In genomic region chr4:138109332-138109731, GRCm38 (mm10) we compare ENCODE assay signal across 27 mouse cellular contexts.
DNase-seq lines count a peak whose midpoint lies in the region; ATAC-seq lines count a peak whose summit lies in the region.
"Had no signal": no experiment of that assay in that cellular context is flagged by ENCODE, and none has a peak within 500 bp of the region (broad histone marks: within the 10 kb centered on the region; RNA-seq: fewer than 3 reads in every experiment).

No protein-coding gene starts in this region.

- no peak overlapping the region for H3K4me3 ChIP-seq in midbrain, embryonic 11.5 days (ENCODE audit: low read depth, low read length)
- H3K4me3 ChIP-seq in midbrain, embryonic 10.5 days, result no peak overlapping the region
- H3K4me3 ChIP-seq: embryonic facial prominence, embryonic 13.5 days; erythroblast, embryonic 14.5 days; forebrain, embryonic 13.5 days; limb, embryonic 15.5 days; liver, embryonic 15.5 days; lung, embryonic 15.5 days had no signal

- H3K4me1 ChIP-seq in midbrain, embryonic 11.5 days (ENCODE audit: control insufficient read depth, insufficient read depth, low read length), result no peaks in the 10 kb centered on the region
- no peaks in the 10 kb centered on the region for H3K4me1 ChIP-seq in midbrain, embryonic 10.5 days
- H3K4me1 ChIP-seq: forebrain, embryonic 13.5 days; liver, embryonic 15.5 days; lung, embryonic 15.5 days had no signal

- DNase-seq in midbrain, embryonic 11.5 days (ENCODE audit: low spot score, missing footprints), result peak; percentile 53
- DNase-seq in midbrain, embryonic 10.5 days (ENCODE audit: low spot score), result no peak
- peak; percentile 18 for DNase-seq in embryo, embryonic 9.5 days (ENCODE audit: extremely low spot score)
- peak; percentile 74 to 76 for DNase-seq in kidney, postnatal 25 days
- no peak for DNase-seq in lung, postnatal 25 days (ENCODE audit: low spot score)
- DNase-seq in adipocyte (ENCODE audit: low spot score), result no peak
- no peak for DNase-seq in cerebellum, postnatal 25 days
- DNase-seq: adrenal gland, postnatal 25 days; B cell, adult 2 months; cerebellum, adult 9-10 months; heart, postnatal 4 days; left cerebral cortex, postnatal 4 days; lung, postnatal 4 days; thymus, adult 2 months; thymus, postnatal 4 days had no signal

- no peaks in the 10 kb centered on the region for H3K27me3 ChIP-seq in midbrain, embryonic 11.5 days (ENCODE audit: control insufficient read depth, insufficient read depth, low read length)
- no peaks in the 10 kb centered on the region for H3K27me3 ChIP-seq in midbrain, embryonic 10.5 days (ENCODE audit: low read depth, poor library complexity, severe bottlenecking)
- H3K27me3 ChIP-seq: CH12.LX; embryonic facial prominence, embryonic 13.5 days; forebrain, embryonic 13.5 days; limb, embryonic 15.5 days; liver, embryonic 15.5 days; lung, embryonic 15.5 days had no signal

- peaks cover 18% of the 10 kb centered on the region for H3K36me3 ChIP-seq in midbrain, embryonic 11.5 days (ENCODE audit: control insufficient read depth, insufficient read depth, low read length)
- H3K36me3 ChIP-seq in midbrain, embryonic 10.5 days, result peaks cover 99% of the 10 kb centered on the region

- no peaks in the 10 kb centered on the region for H3K9me3 ChIP-seq in midbrain, embryonic 11.5 days (ENCODE audit: control insufficient read depth, low read length)
- H3K9me3 ChIP-seq in midbrain, embryonic 10.5 days (replicated peaks), result no peaks in the 10 kb centered on the region
- H3K9me3 ChIP-seq: embryonic facial prominence, embryonic 13.5 days; forebrain, embryonic 13.5 days; G1E; limb, embryonic 15.5 days; liver, embryonic 15.5 days; lung, embryonic 15.5 days had no signal

- no peak overlapping the region for H3K4me2 ChIP-seq in midbrain, embryonic 11.5 days
- H3K4me2 ChIP-seq: embryonic facial prominence, embryonic 13.5 days; forebrain, embryonic 13.5 days; hindbrain, embryonic 14.5 days; limb, embryonic 15.5 days; liver, embryonic 15.5 days; lung, embryonic 15.5 days had no signal

- no peak overlapping the region for H3K9ac ChIP-seq in midbrain, embryonic 11.5 days (ENCODE audit: low read length)
- H3K9ac ChIP-seq: embryonic facial prominence, embryonic 13.5 days; forebrain, embryonic 13.5 days; hindbrain, embryonic 14.5 days; limb, embryonic 15.5 days; liver, embryonic 15.5 days; lung, embryonic 15.5 days had no signal

- WGBS in midbrain, embryonic 11.5 days, result 46% methylated on average over 3 of the region's 3 CpGs
- WGBS in midbrain, embryonic 10.5 days, result 57% methylated on average over 3 of the region's 3 CpGs

- H3K27ac ChIP-seq in midbrain, embryonic 11.5 days (ENCODE audit: low read depth, low read length), result no peak overlapping the region
- no peak overlapping the region for H3K27ac ChIP-seq in midbrain, embryonic 10.5 days (replicated peaks)
- H3K27ac ChIP-seq: embryonic facial prominence, embryonic 13.5 days; forebrain, embryonic 13.5 days; hindbrain, embryonic 14.5 days; limb, embryonic 15.5 days; liver, embryonic 15.5 days; lung, embryonic 15.5 days; stomach, postnatal 0 days had no signal

- no peak for ATAC-seq in midbrain, embryonic 11.5 days (ENCODE audit: low FRiP score)
- ATAC-seq: activated CD4-positive, CD25-positive, alpha-beta regulatory T cell, adult 4 months; forebrain, embryonic 13.5 days; inflammation-experienced regulatory T-cells, adult 6 months had no signal

Comparison
In these comparisons a context has a peak if more than half of its experiments do, and no peak if none do; other contexts are left out.
1. DNase-seq: peak in midbrain, embryonic 11.5 days (single experiment), embryo, embryonic 9.5 days (single experiment) and kidney, postnatal 25 days (2 of 2); none in midbrain, embryonic 10.5 days (single experiment), lung, postnatal 25 days (single experiment), adipocyte (single experiment) and cerebellum, postnatal 25 days (0 of 2).